Mouse (Mus musculus) layer of hippocampus, adult 18-20 months (tissue): ENCODE data around the gene Nab2. TPM values are rescaled to one million over a fixed set of nuclear protein-coding genes. Genes with fewer than 3 reads are reported as not detected.
A peak's percentile ranks its signal among the peaks of the same experiment; 100 is the strongest.

ENCODE experiments used
- DNase-seq, 2 experiments: peaks; one replicate each; pipeline ENCODE4 v3.0.0; 2022; ENCODE audit warnings: low spot score in 2 of 2
- long read RNA-seq: library from polyadenylated mRNA; stranded (forward); transcript quantifications from one replicate; pipeline ENCODE4 v2.0.0, GENCODE M21; 2021
- total RNA-seq, 2 experiments: library from RNA; stranded (reverse); gene quantifications; 2 replicates each; pipeline ENCODE4 v1.2.3; 2021

Gene Nab2
- 10 to 100 TPM; 54.8 to 55.6 TPM for total RNA-seq
- long read RNA-seq, transcript Nab2-202 (6 exons, 2,311 nt) = minor isoform, 7 of 61 reads
- long read RNA-seq, transcript Nab2-201 (7 exons, 2,582 nt) = major isoform, 45 of 61 reads
- long read RNA-seq, partial matches to known transcripts = 5 of 61 reads
- long read RNA-seq, other reads (novel, unspliced or antisense) = 4 of 61 reads

DNA sequence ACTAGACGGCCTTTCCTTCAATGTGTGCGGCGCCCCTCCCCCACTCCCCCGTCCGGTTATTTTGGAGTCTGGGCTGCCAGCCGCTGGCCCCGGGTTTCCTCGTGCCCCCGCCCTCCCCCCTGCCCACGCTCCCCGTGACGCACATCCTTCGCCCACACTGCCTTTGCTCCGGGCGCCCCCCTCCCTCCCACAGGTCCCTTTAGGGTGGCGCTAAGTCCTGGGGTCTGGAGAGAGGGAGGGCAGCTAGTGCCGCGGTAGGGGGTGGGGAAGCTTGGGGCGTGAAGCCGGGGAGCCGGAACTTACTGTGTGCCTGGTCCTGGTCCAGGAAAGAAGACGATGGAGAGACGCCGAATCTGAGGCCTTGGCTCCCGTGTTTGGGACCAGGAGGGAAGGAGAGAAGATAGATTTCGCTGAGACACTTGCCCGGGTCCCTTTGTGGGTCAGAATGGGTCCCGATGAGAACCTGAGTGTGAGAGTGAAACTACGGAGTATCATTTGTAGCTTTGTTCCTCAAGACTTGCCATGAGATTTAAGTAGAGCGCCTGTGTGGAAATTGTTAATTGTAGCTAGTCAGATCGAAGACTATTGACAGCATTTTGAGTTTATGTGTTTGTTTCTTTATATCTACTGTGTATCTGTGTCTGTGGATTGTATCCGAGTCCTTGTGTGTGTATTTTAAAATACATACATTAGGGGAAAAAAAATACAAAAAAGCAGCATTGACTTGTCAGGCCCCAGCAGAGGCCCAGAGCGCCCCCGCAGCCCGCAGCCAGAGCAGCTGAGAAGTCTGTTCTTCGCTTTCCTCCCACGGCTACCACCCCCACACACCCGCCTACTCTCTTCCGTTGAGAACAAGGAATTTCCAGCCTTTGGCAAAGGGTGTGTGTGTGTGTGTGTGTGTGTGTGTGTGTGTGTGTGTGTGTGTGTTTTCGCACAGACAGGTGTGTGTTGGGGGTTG, at the start of gene Nab2:
Gene Nab2 (minus strand): TSS at position 476 of the 958 bp plus-strand sequence.
- DNase-seq = peak; percentile 64 to 87

DNA sequence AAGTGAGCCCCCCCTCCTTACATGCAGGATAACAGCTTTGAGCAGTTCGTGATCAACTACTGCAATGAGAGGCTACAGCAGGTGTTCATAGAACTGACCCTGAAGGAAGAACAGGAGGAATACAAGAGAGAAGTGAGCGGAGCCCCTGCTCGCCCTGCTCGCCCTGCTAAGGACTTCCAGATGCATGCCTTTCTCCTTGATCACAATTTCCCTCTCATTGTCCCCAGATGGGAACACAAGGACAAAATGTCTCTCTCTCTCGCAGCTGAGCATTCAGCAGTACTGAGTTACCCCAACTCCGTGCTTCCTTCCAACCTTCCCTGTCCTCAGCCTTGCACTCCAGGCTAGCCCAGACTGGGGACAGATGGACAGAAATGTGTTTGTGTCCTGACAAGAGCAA, 44.4 kb upstream of the Nab2 start:
- no peak for DNase-seq

DNA sequence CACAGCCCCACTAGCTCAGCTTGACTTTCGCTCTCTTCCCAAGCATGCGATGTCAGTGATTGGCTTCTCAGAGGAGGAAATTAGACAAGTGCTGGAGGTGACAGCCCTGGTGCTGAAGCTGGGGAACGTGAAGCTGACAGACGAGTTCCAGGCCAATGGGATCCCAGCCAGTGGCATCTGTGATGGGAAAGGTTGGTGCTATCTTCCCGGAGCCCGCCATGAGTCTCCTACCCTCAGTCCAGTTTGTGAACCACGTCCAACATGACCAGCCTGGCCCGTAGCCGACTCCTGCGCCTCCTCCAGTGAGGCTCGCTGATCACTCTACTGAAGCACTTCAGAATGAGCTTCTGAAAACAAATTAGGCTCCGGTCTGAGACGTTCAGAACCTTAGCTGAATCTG, 42.0 kb upstream of the Nab2 start:
- DNase-seq = no peak

DNA sequence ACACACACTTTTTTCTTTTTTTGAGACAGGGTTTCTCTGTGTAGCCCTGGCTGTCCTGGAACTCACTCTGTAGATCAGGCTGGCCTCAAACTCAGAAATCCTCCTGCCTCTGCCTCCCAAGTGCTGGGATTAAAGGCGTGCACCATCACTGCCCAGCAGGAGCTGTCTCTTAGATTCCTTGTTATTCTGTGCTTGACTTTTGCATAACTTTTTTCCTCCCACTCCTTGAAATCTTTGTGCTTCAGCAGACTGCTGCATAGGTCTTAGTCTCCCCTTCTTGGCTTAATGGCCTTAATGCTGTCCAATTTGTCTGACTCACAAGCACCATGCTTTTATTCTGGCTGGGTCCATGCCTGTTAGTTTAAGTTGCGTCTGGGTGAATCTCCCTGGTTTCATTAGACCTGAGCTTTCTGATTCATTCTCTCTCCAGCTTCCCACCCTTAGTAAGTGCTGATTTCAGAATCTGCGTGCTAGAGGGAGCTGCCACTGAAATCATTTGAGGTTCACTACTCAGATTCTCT, 40.5 kb upstream of the Nab2 start:
- no peak for DNase-seq

DNA sequence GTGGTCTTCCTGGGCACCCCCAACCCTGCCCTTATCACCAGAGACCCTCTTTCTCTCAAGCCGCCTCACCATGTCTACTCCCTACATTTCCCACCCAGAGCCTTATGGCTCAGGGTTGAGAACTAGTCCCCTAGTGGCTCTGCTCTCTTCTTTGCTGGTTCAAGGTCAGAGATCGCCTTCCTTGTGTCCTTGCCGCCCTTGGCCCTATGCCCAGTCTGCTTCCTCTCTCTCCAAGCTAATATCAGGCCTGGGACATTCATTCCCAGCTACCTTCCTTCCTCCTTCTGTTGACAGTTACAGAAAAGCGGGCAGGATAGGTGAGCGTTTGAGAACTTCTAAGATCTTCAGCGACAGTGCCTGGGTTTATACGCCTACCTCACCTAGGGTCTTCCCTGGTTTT, 39.4 kb upstream of the Nab2 start:
- DNase-seq = no peak

DNA sequence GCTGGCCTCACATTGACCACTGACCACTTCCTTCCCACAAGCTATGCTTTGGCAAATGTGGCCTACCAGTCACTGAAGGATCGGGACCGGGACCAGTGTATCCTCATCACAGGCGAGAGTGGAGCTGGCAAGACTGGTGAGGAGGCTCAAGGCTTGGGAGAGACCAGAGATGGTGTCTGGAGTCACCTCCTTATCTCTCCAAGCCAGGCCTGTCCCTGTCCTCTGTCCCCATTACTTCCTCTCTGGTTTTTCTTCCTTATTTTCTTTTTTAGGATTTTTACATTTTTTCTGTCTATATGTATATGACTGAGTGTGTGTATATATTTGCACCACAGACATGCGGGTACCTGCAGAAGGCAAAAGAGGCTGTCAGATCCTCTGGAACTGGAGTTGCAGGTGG, 37.4 kb upstream of the Nab2 start:
- DNase-seq = no peak

DNA sequence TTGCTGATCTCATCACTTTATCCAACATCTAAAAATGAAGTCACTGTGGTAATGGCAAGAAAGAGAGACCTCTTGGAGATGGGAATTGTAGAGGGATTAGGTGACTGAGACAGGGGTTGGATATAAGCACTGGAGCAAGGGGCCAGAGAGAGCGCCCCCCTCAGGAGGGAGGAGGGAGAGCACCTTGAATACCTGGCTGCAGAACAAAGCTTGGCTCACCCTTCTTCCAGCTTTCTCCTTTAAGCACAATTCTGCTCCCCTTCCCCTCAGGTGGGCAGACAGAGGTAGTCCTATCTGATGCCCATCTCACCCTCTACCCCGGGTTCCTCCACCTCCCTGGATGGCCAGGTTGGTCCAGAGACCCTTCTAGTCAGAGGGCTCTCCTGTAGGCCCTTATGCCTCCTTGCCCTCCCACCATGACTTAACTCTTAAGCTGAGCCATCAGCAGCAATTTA, 36.4 kb upstream of the Nab2 start, which contains the start of gene Myo1a:
Gene Myo1a (plus strand): TSS at position 405 of the 455 bp plus-strand sequence.
- DNase-seq = no peak

DNA sequence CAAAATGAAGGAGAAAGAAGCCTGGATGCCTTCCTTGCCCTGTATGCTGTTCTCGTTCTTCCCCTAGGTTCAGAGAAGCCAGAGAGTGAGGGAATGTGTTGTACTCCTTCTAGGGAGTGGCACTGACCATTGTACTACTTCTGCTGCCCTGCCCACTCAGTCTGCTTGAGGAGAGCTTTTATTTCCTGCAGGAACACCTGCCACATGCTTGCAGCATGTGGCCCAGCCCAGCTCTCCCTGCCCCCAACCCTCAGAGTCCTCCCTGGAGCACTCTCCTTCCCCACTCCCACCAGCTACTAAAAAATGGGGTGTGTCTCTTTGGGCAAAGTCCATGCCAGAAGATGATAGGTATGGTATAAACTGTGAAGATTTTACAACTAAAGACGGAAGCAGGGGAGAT, 35.9 kb upstream of the Nab2 start:
- no peak for DNase-seq

DNA sequence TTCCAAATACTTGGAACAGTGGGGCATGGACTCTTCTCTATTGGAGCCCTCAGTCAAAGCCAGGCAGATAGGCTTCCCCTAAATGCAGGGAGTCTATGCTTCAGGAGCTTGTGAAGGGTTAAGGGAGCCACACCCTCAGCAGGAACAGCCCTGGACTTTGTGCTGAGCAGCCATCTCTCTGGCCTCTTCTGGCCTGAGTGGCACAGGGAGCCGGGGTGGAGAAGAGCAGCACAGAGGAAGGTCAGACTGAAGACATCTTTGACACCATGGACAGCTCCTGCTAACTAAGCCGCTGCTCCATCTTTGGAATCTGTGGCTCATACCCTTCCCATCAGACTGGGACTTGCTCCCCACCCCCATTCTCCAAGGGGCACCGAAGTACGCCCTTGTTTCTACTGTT, 34.9 kb upstream of the Nab2 start:
- DNase-seq = no peak

DNA sequence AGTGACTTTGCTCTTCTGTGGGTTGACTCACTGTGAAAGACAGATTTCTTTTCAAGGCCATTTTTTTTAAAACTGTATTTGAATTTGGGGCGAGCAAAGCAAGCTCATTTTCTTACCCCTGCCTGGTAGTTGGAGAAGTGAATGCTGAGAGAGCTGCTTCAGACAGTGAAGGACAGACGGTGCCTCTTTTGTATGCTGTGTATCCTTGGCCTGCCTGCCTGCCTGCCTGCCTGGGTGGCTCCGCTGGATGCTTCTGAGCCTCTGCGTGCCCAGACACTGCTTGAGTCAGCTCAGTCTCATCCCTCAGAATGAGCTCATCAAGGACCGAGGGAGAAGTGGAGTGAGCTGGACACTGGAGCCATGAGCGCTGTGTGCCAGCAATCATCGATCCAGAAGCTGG, 30.6 kb upstream of the Nab2 start:
- DNase-seq = peak in 1 of 2 experiments; percentile 36

DNA sequence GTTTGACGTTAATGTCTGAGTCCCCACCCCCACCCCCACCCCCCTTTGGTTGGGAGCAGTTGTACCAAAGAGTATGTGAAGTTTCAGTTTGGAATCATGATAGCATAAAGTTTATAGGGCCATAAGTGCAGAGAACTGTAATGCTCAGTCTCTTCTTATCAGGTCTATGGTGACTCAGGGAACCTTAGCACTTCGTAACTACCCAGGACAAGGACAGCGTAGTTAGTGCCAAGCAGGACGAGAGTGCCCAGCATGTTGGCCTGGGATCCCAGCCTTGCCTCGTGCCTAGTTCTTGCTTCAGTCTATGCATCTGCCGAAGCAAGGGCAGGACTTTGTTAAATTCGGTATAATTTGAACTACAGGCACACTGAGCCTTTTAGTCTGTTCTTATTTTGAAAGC, 27.4 kb upstream of the Nab2 start:
- no peak for DNase-seq

DNA sequence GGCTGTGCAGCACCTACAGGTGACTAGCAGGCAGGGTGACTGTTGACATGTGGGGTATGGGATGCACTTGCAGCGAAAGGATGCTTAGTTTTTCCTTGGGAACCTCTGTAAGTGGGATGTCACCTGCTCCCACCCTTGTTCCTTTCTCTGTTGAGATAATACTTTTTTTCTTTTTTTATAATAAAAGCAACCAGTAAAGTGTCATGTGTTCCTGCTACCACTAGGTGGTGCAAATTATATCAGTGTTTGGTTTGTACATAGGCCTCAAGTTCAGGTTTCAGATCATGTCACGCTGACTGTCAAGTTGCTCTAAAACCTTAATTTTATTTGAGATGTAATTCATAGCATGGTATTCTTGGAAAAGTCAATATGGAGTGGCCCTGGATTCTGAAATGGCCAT, 26.3 kb upstream of the Nab2 start:
- DNase-seq = peak in 1 of 2 experiments; percentile 45

DNA sequence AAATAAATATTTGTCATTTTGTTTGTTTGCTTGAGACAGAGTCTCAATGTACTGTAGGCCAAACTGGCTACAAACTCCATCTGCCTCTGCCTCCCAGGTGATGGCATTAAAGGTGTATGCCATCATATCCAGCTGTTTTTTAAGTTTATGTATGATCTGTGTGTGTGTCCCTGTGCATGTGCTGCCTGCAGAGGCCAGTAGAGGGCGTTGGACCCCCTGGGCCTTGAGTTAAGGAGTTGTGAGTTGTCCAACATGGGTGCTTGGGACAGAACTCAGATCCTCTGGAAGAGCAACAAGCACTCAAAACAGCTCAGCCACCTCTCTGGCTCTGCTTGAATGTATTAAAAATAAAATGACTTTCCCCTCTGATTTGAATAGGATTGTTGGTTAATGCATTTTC, 22.7 kb upstream of the Nab2 start:
- no peak for DNase-seq

DNA sequence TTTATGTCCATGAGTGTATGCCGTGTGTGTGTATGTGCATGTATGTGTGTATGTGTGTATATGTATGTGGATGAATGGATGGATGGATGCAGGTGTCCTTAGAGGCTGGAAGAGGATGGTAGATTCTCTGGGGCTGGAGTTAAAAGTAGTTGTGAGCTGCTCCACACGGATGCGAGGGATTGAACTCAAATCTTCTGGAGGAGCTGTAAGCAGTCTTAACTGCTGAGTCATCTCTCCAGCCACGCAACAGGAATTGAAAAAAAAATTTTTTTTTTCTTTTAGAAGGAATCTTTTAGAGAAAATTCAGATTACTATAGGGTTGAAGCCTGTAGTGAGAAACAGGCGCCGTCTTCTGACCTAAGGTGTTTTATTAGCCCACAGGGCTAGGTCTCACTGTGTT, 14.5 kb upstream of the Nab2 start:
- DNase-seq = no peak

DNA sequence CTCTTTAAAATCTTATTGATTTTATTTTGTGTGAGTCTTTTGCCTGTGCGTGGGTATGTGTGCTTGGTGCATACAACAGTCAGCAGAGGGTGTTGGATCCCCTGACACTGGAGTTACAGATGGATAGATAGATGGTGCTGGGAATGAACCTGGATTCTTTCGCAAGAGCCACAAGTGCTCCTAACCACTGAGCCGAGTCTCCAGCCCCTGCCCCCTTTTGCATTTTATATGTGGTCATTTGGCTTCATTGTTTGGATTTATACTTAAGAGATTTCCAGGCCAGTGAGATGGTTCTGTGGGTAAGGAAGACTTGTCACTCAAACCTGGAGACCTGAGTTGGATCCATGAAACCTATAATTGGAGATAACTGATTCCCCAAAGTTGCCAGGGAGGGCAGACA, 11.5 kb upstream of the Nab2 start:
- DNase-seq = no peak

DNA sequence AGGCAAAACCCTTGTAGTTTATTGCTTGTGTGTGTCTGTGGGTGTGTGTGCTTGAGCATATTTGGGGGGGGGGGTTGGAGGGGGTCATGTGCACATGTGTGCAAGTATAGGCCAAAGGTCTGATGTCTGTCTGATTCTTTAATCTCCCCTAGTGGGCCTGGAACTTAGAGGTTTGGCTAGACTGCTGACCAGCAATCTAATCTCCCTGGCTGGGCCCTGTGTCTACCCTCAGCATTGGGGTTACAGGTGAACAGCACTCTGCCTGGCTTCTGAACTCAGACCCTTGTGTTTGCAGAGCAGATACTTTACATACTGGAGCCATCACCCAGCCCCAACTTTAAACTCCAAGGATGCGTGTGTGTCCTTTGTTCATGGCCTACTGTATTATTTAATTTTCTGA, 10.8 kb upstream of the Nab2 start:
- no peak for DNase-seq

DNA sequence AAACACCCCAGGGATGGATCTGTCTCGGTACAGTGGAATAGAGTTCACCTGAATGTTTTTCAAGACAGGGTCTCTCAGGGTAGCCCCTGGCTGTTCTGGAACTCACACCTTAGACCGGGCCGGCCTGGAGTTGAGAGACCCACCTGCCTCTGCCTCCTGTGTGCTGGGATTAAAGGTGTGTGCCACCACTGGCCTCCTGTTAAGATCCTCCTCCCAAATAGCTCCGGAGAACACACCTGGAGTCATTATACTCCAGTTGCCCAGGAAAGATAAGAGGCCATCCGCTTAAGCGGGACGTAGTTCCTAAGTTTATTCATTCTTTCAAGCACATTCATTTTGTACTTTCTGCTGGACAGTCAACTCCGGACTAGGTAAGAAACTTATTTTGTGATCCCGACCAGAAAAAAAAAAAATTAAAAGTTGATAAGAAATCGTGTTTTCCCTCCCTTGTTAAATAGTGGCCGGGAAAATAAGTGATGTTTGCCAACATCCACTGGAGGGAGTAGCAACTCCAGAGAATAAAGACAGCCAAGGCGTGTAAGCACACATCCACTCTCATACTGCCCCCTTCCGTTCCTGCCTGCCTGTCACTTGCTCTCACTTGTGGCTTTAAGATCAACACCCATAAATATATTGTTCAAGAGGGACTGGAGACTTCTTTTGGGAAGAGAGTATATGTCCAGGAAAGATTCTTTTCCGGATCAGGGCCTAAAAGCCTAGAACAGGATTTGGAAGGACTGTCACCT, 9.4 kb upstream of the Nab2 start:
- peak; percentile 51 to 74 for DNase-seq

DNA sequence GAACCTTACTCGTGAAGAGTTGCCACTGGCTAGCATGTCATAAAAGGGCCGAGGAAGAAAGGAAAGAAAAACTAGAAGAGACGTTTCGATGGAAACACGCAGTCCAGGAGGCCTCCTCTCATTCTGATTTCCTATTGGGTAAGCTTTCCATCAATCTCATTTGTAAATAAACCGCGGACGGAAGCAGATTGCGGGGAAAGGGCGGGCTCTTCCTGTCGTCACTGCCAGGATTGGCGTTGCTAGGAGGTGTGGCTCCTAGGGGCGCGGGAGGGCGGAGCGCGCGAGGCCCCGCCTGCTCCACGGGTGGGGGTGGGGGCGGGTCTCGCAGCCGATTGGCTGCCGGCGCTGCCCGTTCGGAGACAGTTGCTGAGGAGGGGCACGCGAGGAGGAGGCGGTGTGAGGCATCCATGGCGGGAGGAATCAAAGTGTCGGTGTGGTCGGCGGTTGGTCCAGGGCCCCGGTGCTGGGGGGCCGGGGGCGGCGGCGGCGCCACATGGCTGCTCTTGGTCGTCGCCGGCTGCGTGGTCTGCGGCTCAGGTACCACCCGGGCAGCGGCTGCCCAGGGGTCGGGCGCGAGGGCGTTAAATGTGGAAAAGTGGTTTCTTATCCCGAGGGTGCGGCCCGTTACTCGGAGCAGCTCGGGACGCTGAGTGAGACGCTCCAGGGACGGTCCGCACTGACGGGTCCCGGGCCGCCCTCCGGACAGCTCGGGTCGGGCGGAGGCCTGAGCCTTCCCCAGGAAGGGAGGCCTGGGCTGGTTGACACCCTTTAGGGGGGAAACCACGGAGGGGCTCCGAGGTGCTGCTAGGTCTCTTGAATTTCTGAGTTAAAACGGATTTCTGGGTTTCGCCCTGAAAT, 8.6 kb upstream of the Nab2 start:
- peak; percentile 93 to 97 for DNase-seq

DNA sequence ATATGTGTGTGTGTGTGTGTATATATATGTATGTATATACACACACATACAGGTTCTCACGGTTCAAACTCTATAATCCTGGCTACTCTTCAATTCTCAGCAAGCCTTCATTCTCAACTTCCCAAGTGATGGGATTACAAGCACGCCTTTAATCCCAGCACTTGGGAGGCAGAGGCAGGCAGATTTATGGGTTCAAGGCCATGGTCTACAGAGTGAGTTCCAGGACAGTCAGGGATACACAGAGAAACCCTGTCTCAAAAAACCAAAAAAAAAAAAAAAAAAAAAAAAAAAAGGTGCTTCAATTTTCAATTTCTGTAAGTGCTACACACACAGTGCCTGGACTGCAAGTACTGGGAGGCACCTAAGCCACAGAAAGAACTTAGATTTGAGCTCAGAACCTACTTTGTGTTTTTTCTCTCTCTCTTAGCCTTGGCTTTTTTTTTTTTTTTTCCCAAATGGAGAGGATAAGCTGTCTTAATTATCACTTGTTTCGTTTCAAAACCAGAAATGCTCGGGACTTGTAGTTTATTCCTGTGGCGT, 7.6 kb upstream of the Nab2 start:
- no peak for DNase-seq

DNA sequence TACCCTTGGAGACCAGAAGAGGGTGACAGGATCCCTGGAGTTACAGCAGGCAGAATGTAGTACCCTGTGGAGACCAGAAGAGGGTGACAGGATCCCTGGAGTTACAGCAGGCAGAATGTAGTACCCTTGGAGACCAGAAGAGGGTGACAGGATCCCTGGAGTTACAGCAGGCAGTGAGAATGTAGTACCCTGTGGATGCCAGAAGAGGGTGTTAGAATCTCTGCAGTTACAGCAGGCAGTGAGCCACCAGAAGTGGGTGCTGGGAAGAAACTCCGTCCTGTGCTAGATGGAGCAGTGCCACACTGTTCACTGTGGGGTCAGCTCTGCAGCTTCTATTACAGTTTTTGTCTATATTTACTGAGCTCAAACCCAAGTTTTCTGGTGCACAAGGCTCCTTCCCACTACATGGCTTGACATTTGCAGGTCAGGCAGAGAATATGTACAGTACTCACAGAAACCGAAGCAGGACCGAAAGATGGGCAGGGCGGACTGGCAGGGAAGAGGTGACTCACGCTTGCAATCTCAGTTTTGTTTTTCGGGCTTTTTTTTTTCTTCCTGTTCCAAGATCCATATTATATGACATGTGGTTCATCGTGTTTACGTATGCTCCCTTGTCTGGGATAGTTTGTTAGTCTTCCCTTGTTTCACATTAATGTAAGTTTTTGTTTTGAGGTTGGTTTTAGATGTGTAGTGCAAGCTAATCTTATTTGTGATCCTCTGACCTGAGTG, 6.6 kb upstream of the Nab2 start:
- DNase-seq = peak; percentile 86 to 98
